Mouse (Mus musculus): ENCODE data around the gene Bbs9. TPM values are rescaled to one million over a fixed set of nuclear protein-coding genes. Genes with fewer than 3 reads are reported as not detected.

Bbs9 gene
- polyA plus RNA-seq, 1 experiment from 2014 or later, result 11.9 TPM

DNA sequence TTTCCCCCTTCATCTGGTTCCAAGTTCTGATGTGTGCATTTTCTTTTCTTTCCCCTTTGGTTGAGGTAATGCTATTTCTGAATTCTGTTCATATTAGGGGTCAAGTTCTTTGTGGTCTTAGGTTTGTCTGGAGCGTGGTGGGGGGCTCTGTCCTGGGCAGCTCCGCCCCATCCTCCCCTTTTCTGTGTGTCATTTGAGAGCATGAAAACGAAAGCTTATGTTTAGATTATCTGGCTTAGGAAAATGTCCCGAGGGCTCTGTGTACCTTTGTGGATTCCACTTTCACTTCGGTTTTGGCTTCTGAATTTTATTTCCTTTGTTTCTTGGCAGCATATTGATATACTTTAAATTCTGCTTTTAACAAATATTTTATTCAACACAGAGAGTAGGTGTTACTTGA lies 80.6 kb downstream of the Bbs9 start:
- peaks cover 8% of the 10 kb centered on the region; the same call in 1 of the 2 replicates for H3K4me1 ChIP-seq
- 42% methylated on average over 5 of the region's 5 CpGs for WGBS
- no peak for DNase-seq (ENCODE audit: low spot score)
- H3K4me3 ChIP-seq, result no peak overlapping the region
- no peaks in the 10 kb centered on the region for H3K27me3 ChIP-seq (replicated peaks; ENCODE audit: low read depth, poor library complexity, severe bottlenecking)
- no peaks in the 10 kb centered on the region for H3K36me3 ChIP-seq (replicated peaks)
- H3K27ac ChIP-seq (replicated peaks), result no peak overlapping the region
- no peaks in the 10 kb centered on the region for H3K9me3 ChIP-seq

GRCm38 (mm10) chr9:22557467-22557866 lies 82.0 kb downstream of the Bbs9 start:
- no peak overlapping the region for H3K27ac ChIP-seq (replicated peaks)
- peaks cover 8% of the 10 kb centered on the region; the same call in 1 of the 2 replicates for H3K4me1 ChIP-seq
- 55% methylated on average over 13 of the region's 13 CpGs for WGBS
- peak; percentile 81 for DNase-seq (ENCODE audit: low spot score)
- H3K9me3 ChIP-seq, result no peaks in the 10 kb centered on the region
- H3K27me3 ChIP-seq (replicated peaks; ENCODE audit: low read depth, poor library complexity, severe bottlenecking), result no peaks in the 10 kb centered on the region
- H3K36me3 ChIP-seq (replicated peaks), result no peaks in the 10 kb centered on the region
- H3K4me3 ChIP-seq, result no peak overlapping the region

GRCm38 (mm10) chr9:22563612-22564347 lies 88.3 kb downstream of the Bbs9 start:
- no peaks in the 10 kb centered on the region for H3K9me3 ChIP-seq

GRCm38 (mm10) chr9:22567726-22568125 lies 92.2 kb downstream of the Bbs9 start:
- no peak overlapping the region for H3K27ac ChIP-seq (replicated peaks)
- H3K4me1 ChIP-seq, result no peaks in the 10 kb centered on the region
- no peaks in the 10 kb centered on the region for H3K27me3 ChIP-seq (replicated peaks; ENCODE audit: low read depth, poor library complexity, severe bottlenecking)
- 92% methylated on average over 5 of the region's 5 CpGs for WGBS
- H3K4me3 ChIP-seq, result no peak overlapping the region
- no peaks in the 10 kb centered on the region for H3K9me3 ChIP-seq
- no peaks in the 10 kb centered on the region for H3K36me3 ChIP-seq (replicated peaks)
- no peak for DNase-seq (ENCODE audit: low spot score)

More at GRCm38 (mm10) chr9:22563612-22564347, 88.3 kb downstream of the Bbs9 start:
- Histone ChIP-seq H3K4me3 (no peak overlapping the region), H3K36me3 (replicated peaks) (no peaks in the 10 kb centered on the region), H3K27ac (replicated peaks) (no peak overlapping the region), H3K4me1 (no peaks in the 10 kb centered on the region), H3K27me3 (replicated peaks; ENCODE audit: low read depth, poor library complexity, severe bottlenecking) (no peaks in the 10 kb centered on the region)
- no peak for DNase-seq (ENCODE audit: low spot score)
- 90% methylated on average over 11 of the region's 11 CpGs for WGBS

DNA sequence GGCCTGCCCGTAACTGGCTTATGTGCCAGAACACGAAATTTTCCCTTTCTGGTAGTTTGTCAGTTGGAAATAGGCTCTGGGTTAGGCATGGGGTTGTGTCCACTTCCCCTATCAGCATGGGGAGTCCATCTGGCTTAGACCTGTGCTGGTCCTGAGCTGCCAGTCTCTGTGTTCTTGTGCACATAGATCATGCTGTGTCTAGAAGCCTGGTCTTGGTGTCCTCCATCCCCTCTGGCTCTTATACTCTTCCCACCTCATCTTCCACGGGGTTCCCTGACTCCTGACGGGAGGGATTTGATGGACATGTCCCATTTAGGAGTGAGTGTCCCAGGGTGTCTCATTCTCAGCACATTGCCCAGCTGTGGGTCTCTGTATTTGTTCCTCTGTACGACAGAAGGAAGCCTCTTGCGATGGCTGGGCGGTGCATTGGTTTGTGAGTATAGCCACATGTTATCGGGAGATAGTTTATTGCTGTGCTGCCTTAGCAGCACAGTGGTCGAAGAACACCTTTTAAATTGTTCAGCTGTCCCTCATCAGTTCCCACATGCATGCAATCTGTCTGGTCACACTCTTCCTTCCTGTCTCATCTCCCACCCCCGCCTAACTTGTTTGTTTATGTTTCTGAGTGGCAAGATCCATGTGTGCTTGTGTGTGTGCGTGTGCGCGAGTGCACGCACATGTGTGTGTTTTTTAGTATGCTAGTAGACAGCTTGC lies 101.1 kb downstream of the Bbs9 start:
- 0 out of 2 replicates have a peak, but pooled peaks cover 2% of the 10 kb centered on the region for H3K4me1 ChIP-seq
- H3K27ac ChIP-seq (replicated peaks), result no peak overlapping the region
- no peaks in the 10 kb centered on the region for H3K36me3 ChIP-seq (replicated peaks)
- H3K4me3 ChIP-seq, result no peak overlapping the region
- no peak for DNase-seq (ENCODE audit: low spot score)
- WGBS, result 86% methylated on average over 14 of the region's 14 CpGs
- no peaks in the 10 kb centered on the region for H3K9me3 ChIP-seq
- H3K27me3 ChIP-seq (replicated peaks; ENCODE audit: low read depth, poor library complexity, severe bottlenecking), result no peaks in the 10 kb centered on the region

GRCm38 (mm10) chr9:22578266-22578665 lies 102.8 kb downstream of the Bbs9 start:
- Histone ChIP-seq H3K4me1 (0 out of 2 replicates have a peak, but pooled peaks cover 2% of the 10 kb centered on the region), H3K27me3 (replicated peaks; ENCODE audit: low read depth, poor library complexity, severe bottlenecking) (no peaks in the 10 kb centered on the region), H3K36me3 (replicated peaks) (no peaks in the 10 kb centered on the region), H3K4me3 (no peak overlapping the region), H3K27ac (replicated peaks) (no peak overlapping the region), H3K9me3 (no peaks in the 10 kb centered on the region)
- 86% methylated on average over 3 of the region's 3 CpGs for WGBS
- no peak for DNase-seq (ENCODE audit: low spot score)

- H3K4me1 ChIP-seq, result 0 out of 2 replicates have a peak, but pooled peaks cover 2% of the 10 kb centered on the region
- peaks cover 3% of the 10 kb centered on the region; the same call in 1 of the 2 replicates for H3K9me3 ChIP-seq
- 84% methylated on average over 3 of the region's 3 CpGs for WGBS
- H3K27me3 ChIP-seq (replicated peaks; ENCODE audit: low read depth, poor library complexity, severe bottlenecking), result no peaks in the 10 kb centered on the region
- no peak overlapping the region for H3K4me3 ChIP-seq
- H3K36me3 ChIP-seq (replicated peaks), result no peaks in the 10 kb centered on the region
- DNase-seq (ENCODE audit: low spot score), result no peak
- H3K27ac ChIP-seq (replicated peaks), result no peak overlapping the region
Measured at GRCm38 (mm10) chr9:22584221-22584620, 108.7 kb downstream of the Bbs9 start.

GRCm38 (mm10) chr9:22593032-22593431 lies 117.5 kb downstream of the Bbs9 start:
- H3K9me3 ChIP-seq, result no peaks in the 10 kb centered on the region
- H3K27me3 ChIP-seq (replicated peaks; ENCODE audit: low read depth, poor library complexity, severe bottlenecking), result no peaks in the 10 kb centered on the region
- WGBS, result 97% methylated on average over 5 of the region's 5 CpGs
- no peaks in the 10 kb centered on the region for H3K36me3 ChIP-seq (replicated peaks)
- H3K27ac ChIP-seq (replicated peaks), result no peak overlapping the region
- peaks cover 12% of the 10 kb centered on the region for H3K4me1 ChIP-seq
- no peak overlapping the region for H3K4me3 ChIP-seq
- DNase-seq (ENCODE audit: low spot score), result no peak

DNA sequence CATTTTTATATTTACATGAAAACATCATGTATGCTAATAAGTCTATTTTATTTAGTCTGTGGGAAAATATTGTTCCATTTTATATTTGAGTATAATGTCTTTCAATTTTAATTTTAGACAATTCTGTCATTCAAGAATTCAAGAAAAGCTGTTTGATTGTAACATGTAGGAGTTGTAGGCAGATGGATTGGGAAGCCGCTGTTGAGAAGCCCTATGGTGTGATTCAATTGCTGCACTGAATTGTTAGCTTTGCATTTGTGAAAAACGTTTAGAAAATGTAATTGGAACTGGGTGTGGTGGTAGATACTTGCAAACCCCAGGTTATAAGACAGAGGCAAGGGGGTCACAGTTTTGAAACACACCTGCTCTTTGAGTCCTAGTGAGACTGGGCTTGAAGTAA lies 121.1 kb downstream of the Bbs9 start:
- Histone ChIP-seq H3K9me3 (no peaks in the 10 kb centered on the region), H3K27ac (replicated peaks) (no peak overlapping the region), H3K4me1 (peaks cover 16% of the 10 kb centered on the region), H3K36me3 (replicated peaks) (no peaks in the 10 kb centered on the region), H3K4me3 (no peak overlapping the region), H3K27me3 (replicated peaks; ENCODE audit: low read depth, poor library complexity, severe bottlenecking) (no peaks in the 10 kb centered on the region)
- no peak for DNase-seq (ENCODE audit: low spot score)
- WGBS, result 60% methylated on average over 2 of the region's 2 CpGs

- Histone ChIP-seq H3K4me3 (no peak overlapping the region), H3K27ac (replicated peaks) (no peak overlapping the region), H3K27me3 (replicated peaks; ENCODE audit: low read depth, poor library complexity, severe bottlenecking) (no peaks in the 10 kb centered on the region), H3K9me3 (no peaks in the 10 kb centered on the region), H3K4me1 (no peaks in the 10 kb centered on the region), H3K36me3 (replicated peaks) (no peaks in the 10 kb centered on the region)
- 92% methylated on average over 6 of the region's 6 CpGs for WGBS
- DNase-seq (ENCODE audit: low spot score), result no peak
Measured at GRCm38 (mm10) chr9:22613271-22613824, 137.8 kb downstream of the Bbs9 start.

DNA sequence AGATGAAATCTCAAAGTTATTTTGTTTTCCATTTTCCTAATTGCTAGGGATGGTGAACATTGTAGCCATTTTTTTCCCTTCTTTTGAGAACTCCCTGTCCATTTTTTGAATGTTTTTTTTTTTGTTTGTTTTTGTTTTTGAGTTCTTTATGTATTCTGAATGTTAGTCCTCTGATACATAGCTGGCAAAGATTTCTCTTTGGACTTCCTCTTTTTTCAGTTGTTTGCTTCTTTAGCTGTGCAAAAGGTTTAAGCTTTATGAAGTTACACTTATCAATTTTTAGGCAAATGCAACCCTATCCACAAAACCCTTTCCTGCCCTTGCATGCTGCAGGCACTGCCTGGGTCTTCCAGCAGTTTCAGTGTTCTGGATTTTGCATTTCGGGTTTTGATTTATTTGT lies 143.7 kb downstream of the Bbs9 start:
- Histone ChIP-seq H3K27me3 (replicated peaks; ENCODE audit: low read depth, poor library complexity, severe bottlenecking) (no peaks in the 10 kb centered on the region), H3K4me3 (no peak overlapping the region), H3K9me3 (no peaks in the 10 kb centered on the region), H3K27ac (replicated peaks) (no peak overlapping the region), H3K36me3 (replicated peaks) (no peaks in the 10 kb centered on the region), H3K4me1 (no peaks in the 10 kb centered on the region)
- WGBS, result 85% methylated on average over 1 of the region's 1 CpGs
- no peak for DNase-seq (ENCODE audit: low spot score)

- Histone ChIP-seq H3K27ac (replicated peaks) (no peak overlapping the region), H3K4me1 (no peaks in the 10 kb centered on the region), H3K4me3 (no peak overlapping the region), H3K36me3 (replicated peaks) (no peaks in the 10 kb centered on the region), H3K27me3 (replicated peaks; ENCODE audit: low read depth, poor library complexity, severe bottlenecking) (no peaks in the 10 kb centered on the region), H3K9me3 (no peaks in the 10 kb centered on the region)
- 54% methylated on average over 9 of the region's 9 CpGs for WGBS
- DNase-seq (ENCODE audit: low spot score), result peak; percentile 45
Measured at GRCm38 (mm10) chr9:22624966-22625365, 149.5 kb downstream of the Bbs9 start.

- WGBS, result 81% methylated on average over 3 of the region's 3 CpGs
- no peaks in the 10 kb centered on the region for H3K4me1 ChIP-seq
- H3K27me3 ChIP-seq (replicated peaks; ENCODE audit: low read depth, poor library complexity, severe bottlenecking), result no peaks in the 10 kb centered on the region
- no peak overlapping the region for H3K27ac ChIP-seq (replicated peaks)
- H3K9me3 ChIP-seq, result no peaks in the 10 kb centered on the region
- no peaks in the 10 kb centered on the region for H3K36me3 ChIP-seq (replicated peaks)
- no peak overlapping the region for H3K4me3 ChIP-seq
- DNase-seq (ENCODE audit: low spot score), result no peak
Measured at GRCm38 (mm10) chr9:22626014-22626413, 150.5 kb downstream of the Bbs9 start.
